Mouse (Mus musculus): ENCODE results near the gene Tmem53.

DNA sequence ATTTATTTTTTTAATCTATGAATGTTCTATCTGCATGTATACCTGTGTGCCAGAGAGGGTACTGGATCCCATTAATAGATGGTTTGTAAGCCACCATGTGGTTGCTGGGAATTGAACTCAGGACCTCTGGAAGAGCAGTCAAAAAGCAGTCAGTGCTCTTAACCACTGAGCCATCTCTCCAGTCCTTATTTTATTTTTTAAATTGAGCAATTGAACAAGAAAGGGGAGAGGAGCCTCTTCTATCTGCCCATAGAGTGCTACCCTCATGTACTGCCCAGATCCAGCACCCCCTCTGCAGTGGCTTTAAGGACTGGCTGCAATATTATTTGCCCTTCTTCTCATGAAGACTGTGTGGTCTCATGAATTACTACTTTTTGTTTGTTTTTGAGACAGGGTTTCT, 26.5 kb upstream of the Tmem53 start:
- no peak for TF ChIP-seq POLR2A (IDR thresholded peaks at IDR 0.05; ENCODE audit: control insufficient read depth, extremely low read depth, insufficient read depth, low read length, poor library complexity)
- no peak for TF ChIP-seq CTCF (IDR thresholded peaks at IDR 0.05; ENCODE audit: borderline replicate concordance, control insufficient read depth, extremely low read depth, insufficient read depth, low read length, poor library complexity)
